In genomic region chr6:38823164-38823563, GRCm38 (mm10) we compare ENCODE assay signal across 26 mouse cellular contexts. TPM values are rescaled to one million over a fixed set of nuclear protein-coding genes. Genes with fewer than 3 reads are reported as not detected.
DNase-seq lines count a peak whose midpoint lies in the region; ATAC-seq and TF ChIP-seq lines count a peak whose summit lies in the region.
"Had no signal": no experiment of that assay in that cellular context is flagged by ENCODE, and none has a peak within 500 bp of the region (broad histone marks: within the 10 kb centered on the region; RNA-seq: fewer than 3 reads in every experiment).

No protein-coding gene starts in this region.

- TF ChIP-seq RAD21 in MEL (IDR thresholded peaks at IDR 0.05; ENCODE audit: low read depth, low read length), result no peak

- TF ChIP-seq CTCF in liver, adult 2 months (IDR thresholded peaks at IDR 0.05; ENCODE audit: low read depth, low read length), result no peak
- TF ChIP-seq CTCF in MEL (IDR thresholded peaks at IDR 0.05 in 2 of 3, conservative IDR thresholded peaks at IDR 0.05 in 1 of 3; ENCODE audit: control insufficient read depth in 1 of 3, insufficient read depth in 1 of 3, low read depth in 2 of 3, low read length in 3 of 3, poor library complexity in 1 of 3, severe bottlenecking in 1 of 3), result no peak
- TF ChIP-seq CTCF in bone marrow, adult 2 months (IDR thresholded peaks at IDR 0.05; ENCODE audit: control insufficient read depth, insufficient read depth, low read length), result no peak
- TF ChIP-seq CTCF in stomach, postnatal 0 days (IDR thresholded peaks at IDR 0.05; ENCODE audit: low read depth), result no peak

- H3K36me3 ChIP-seq in liver, adult 2 months (ENCODE audit: control insufficient read depth, insufficient read depth, low read length), result peaks cover 3% of the 10 kb centered on the region; the same call in 1 of the 2 replicates
- peaks cover 13% of the 10 kb centered on the region; the same call in 1 of the 2 replicates for H3K36me3 ChIP-seq in liver, embryonic 11.5 days (ENCODE audit: control insufficient read depth, insufficient read depth, low read length)
- peaks cover 0 to 69% of the 10 kb centered on the region in 2 experiments; a peak in 2 of 4 replicates for H3K36me3 ChIP-seq in MEL (ENCODE audit: control insufficient read depth in 1 of 2, insufficient read depth in 2 of 2, low read length in 2 of 2)
- peaks cover 5% of the 10 kb centered on the region for H3K36me3 ChIP-seq in stomach, postnatal 0 days (ENCODE audit: control insufficient read depth, insufficient read depth, low read length)

- 81% methylated on average over 4 of the region's 4 CpGs for WGBS in liver, adult 2 months
- 91% methylated on average over 4 of the region's 4 CpGs for WGBS in liver, embryonic 11.5 days
- WGBS in bone marrow, adult 2 months, result 78% methylated on average over 4 of the region's 4 CpGs
- 86% methylated on average over 4 of the region's 4 CpGs for WGBS in stomach, postnatal 0 days

- no peak for ATAC-seq in liver, embryonic 11.5 days (replicated peaks; ENCODE audit: low FRiP score)
- ATAC-seq in stomach, postnatal 0 days (ENCODE audit: low FRiP score, low TSS enrichment), result peak; percentile 75
- ATAC-seq: activated CD4-positive, CD25-positive, alpha-beta regulatory T cell, adult 4 months; CD4-positive, CD25-positive, alpha-beta regulatory T cell, adult 4 months; forebrain, embryonic 14.5 days; forebrain, postnatal 0 days; hindbrain, postnatal 0 days; inflammation-experienced regulatory T-cells, adult 6 months had no signal

- peaks cover 28% of the 10 kb centered on the region for H3K4me1 ChIP-seq in liver, adult 2 months (ENCODE audit: control insufficient read depth, insufficient read depth, low read length)
- H3K4me1 ChIP-seq in liver, embryonic 11.5 days (replicated peaks; ENCODE audit: control insufficient read depth, insufficient read depth, low read length), result peaks cover 40% of the 10 kb centered on the region
- H3K4me1 ChIP-seq in MEL (ENCODE audit: control insufficient read depth in 1 of 2, insufficient read depth in 2 of 2, low read length in 2 of 2), result peaks cover 49 to 50% of the 10 kb centered on the region in 2 experiments
- H3K4me1 ChIP-seq in bone marrow, adult 2 months (ENCODE audit: control insufficient read depth, insufficient read depth, low read length), result peaks cover 4% of the 10 kb centered on the region
- 0 out of 2 replicates have a peak, but pooled peaks cover 2% of the 10 kb centered on the region for H3K4me1 ChIP-seq in stomach, postnatal 0 days (replicated peaks; ENCODE audit: control insufficient read depth, insufficient read depth)
- H3K4me1 ChIP-seq: embryonic facial prominence, embryonic 12.5 days; embryonic facial prominence, embryonic 15.5 days had no signal

- H3K9me3 ChIP-seq in liver, embryonic 11.5 days (ENCODE audit: control insufficient read depth, low read length), result no peaks in the 10 kb centered on the region
- no peaks in the 10 kb centered on the region for H3K9me3 ChIP-seq in MEL (replicated peaks; ENCODE audit: insufficient read depth, low read length)
- H3K9me3 ChIP-seq in stomach, postnatal 0 days (ENCODE audit: control insufficient read depth, low read length), result no peaks in the 10 kb centered on the region
- H3K9me3 ChIP-seq: embryonic facial prominence, embryonic 12.5 days; embryonic facial prominence, embryonic 15.5 days; heart, embryonic 10.5 days; heart, embryonic 13.5 days had no signal

- peaks cover 16% of the 10 kb centered on the region; the same call in 1 of the 2 replicates for H3K79me2 ChIP-seq in liver, adult 2 months (ENCODE audit: control insufficient read depth, insufficient read depth, low read length)
- no peaks in the 10 kb centered on the region for H3K79me2 ChIP-seq in MEL (ENCODE audit: control insufficient read depth, insufficient read depth, low read length, poor library complexity)

- TF ChIP-seq EP300 in MEL (IDR thresholded peaks at IDR 0.05; ENCODE audit: low read depth in 1 of 2, low read length in 2 of 2), result no peak
- TF ChIP-seq EP300 in stomach, postnatal 0 days (optimal IDR thresholded peaks at IDR 0.05), result no peak

- no peaks in the 10 kb centered on the region for H3K27me3 ChIP-seq in liver, adult 2 months (ENCODE audit: control insufficient read depth, insufficient read depth, low read length)
- no peaks in the 10 kb centered on the region for H3K27me3 ChIP-seq in liver, embryonic 11.5 days (replicated peaks; ENCODE audit: control insufficient read depth, insufficient read depth, low read length)
- no peaks in the 10 kb centered on the region for H3K27me3 ChIP-seq in MEL (ENCODE audit: control insufficient read depth in 1 of 2, insufficient read depth in 2 of 2, low read length in 2 of 2)
- H3K27me3 ChIP-seq in stomach, postnatal 0 days (ENCODE audit: control insufficient read depth, insufficient read depth, low read length), result no peaks in the 10 kb centered on the region
- H3K27me3 ChIP-seq: embryonic facial prominence, embryonic 12.5 days; embryonic facial prominence, embryonic 15.5 days; heart, embryonic 13.5 days had no signal

- H3K27ac ChIP-seq in liver, adult 2 months (replicated peaks; ENCODE audit: insufficient read depth, low read depth, low read length), result 0 out of 2 replicates have a peak overlapping the region, but pooled peaks have one; percentile 2
- no peak overlapping the region; the same call in 1 of the 2 replicates for H3K27ac ChIP-seq in liver, embryonic 11.5 days (ENCODE audit: low read depth, low read length)
- H3K27ac ChIP-seq in MEL (ENCODE audit: control insufficient read depth, low read depth, low read length), result peak overlapping the region; percentile 73
- H3K27ac ChIP-seq in bone marrow, adult 2 months (ENCODE audit: control insufficient read depth, insufficient read depth, low read depth, low read length, poor library complexity), result peak overlapping the region; percentile 31; the same call in 1 of the 2 replicates
- no peak overlapping the region for H3K27ac ChIP-seq in stomach, postnatal 0 days (replicated peaks)
- H3K27ac ChIP-seq: embryonic facial prominence, embryonic 12.5 days; embryonic facial prominence, embryonic 15.5 days; heart, embryonic 10.5 days; heart, embryonic 13.5 days; hindbrain, embryonic 14.5 days; hindbrain, postnatal 0 days had no signal

- H3K9ac ChIP-seq in liver, adult 2 months (ENCODE audit: low read depth, low read length), result no peak overlapping the region
- no peak overlapping the region for H3K9ac ChIP-seq in liver, embryonic 11.5 days (ENCODE audit: low read depth, low read length)
- H3K9ac ChIP-seq in MEL (ENCODE audit: control insufficient read depth, low read depth, low read length, poor library complexity, severe bottlenecking), result no peak overlapping the region; the same call in 1 of the 2 replicates
- no peak overlapping the region for H3K9ac ChIP-seq in stomach, postnatal 0 days (ENCODE audit: low read length)
- H3K9ac ChIP-seq: embryonic facial prominence, embryonic 12.5 days; embryonic facial prominence, embryonic 15.5 days; forebrain, postnatal 0 days; heart, embryonic 13.5 days; hindbrain, embryonic 14.5 days had no signal

- DNase-seq in liver, adult 2 months (ENCODE audit: extremely low read depth, low read depth, low spot score), result no peak
- DNase-seq in liver, embryonic 11.5 days (ENCODE audit: low spot score), result no peak
- no peak for DNase-seq in MEL (ENCODE audit: low read depth, low spot score)
- DNase-seq in stomach, postnatal 0 days (ENCODE audit: low spot score), result no peak
- no peak for DNase-seq in spleen, postnatal 14 days (ENCODE audit: low spot score in 2 of 2)
- DNase-seq: adrenal gland, postnatal 25 days; cerebellum, adult 11-12 months; cerebellum, adult 9-11 months; cerebellum, postnatal 25 days; forebrain, postnatal 0 days; gastrocnemius, adult 2 months; gastrocnemius, postnatal 14 days; heart, adult 18-20 months; heart, postnatal 14 days; heart, postnatal 4 days had no signal

- H3K4me3 ChIP-seq in liver, adult 2 months (ENCODE audit: insufficient read depth, low read depth, low read length), result no peak overlapping the region
- no peak overlapping the region for H3K4me3 ChIP-seq in liver, embryonic 11.5 days (ENCODE audit: low read depth, low read length)
- H3K4me3 ChIP-seq in MEL (ENCODE audit: control insufficient read depth in 1 of 2, insufficient read depth in 1 of 2, low read depth in 2 of 2, low read length in 2 of 2), result no peak overlapping the region
- no peak overlapping the region for H3K4me3 ChIP-seq in bone marrow, adult 2 months (replicated peaks; ENCODE audit: control insufficient read depth, low read depth, low read length)
- no peak overlapping the region for H3K4me3 ChIP-seq in stomach, postnatal 0 days (ENCODE audit: low read depth, low read length)
- H3K4me3 ChIP-seq: embryonic facial prominence, embryonic 12.5 days; embryonic facial prominence, embryonic 15.5 days; gastrocnemius, adult 2 months; heart, embryonic 10.5 days; heart, embryonic 13.5 days had no signal

- TF ChIP-seq POLR2A in liver, adult 2 months (IDR thresholded peaks at IDR 0.05; ENCODE audit: extremely low read depth, insufficient read depth, low read length), result no peak
- TF ChIP-seq POLR2A in MEL (IDR thresholded peaks at IDR 0.05; ENCODE audit: control insufficient read depth in 1 of 2, insufficient read depth in 1 of 2, low read depth in 1 of 2, low read length in 2 of 2, poor library complexity in 1 of 2), result no peak
- TF ChIP-seq POLR2A in bone marrow, adult 2 months (IDR thresholded peaks at IDR 0.05; ENCODE audit: borderline replicate concordance, control insufficient read depth, low read depth, low read length), result no peak

- H3K4me2 ChIP-seq in liver, embryonic 11.5 days, result no peak overlapping the region
- no peak overlapping the region for H3K4me2 ChIP-seq in stomach, postnatal 0 days (replicated peaks; ENCODE audit: low read depth)
- H3K4me2 ChIP-seq: embryonic facial prominence, embryonic 12.5 days; embryonic facial prominence, embryonic 15.5 days; heart, embryonic 13.5 days; hindbrain, embryonic 14.5 days had no signal

RNA-seq across cellular contexts. Expression of gene Tbxas1, which starts 52.0 kb away (rescaled TPM):
- total RNA-seq in liver, adult 2 months (2014; rRNA removed), result 3.5 and 4.9 TPM in 2 replicates
- 0.61 and 1.1 TPM in 2 replicates for polyA plus RNA-seq in liver, adult 2 months (2012; rRNA removed)
- polyA plus RNA-seq in liver, embryonic 11.5 days (2014; fragmentation: Nextera tagmentation; extraction: Ambion mirVana), result 11.5 and 12.0 TPM in 2 replicates
- 0.54 and 0.65 TPM in 2 replicates for total RNA-seq in MEL (2012; rRNA removed)
- 1 to 10 TPM in 1 of 2 experiments, not detected in 1; 2.7 TPM for polyA plus RNA-seq in MEL (2012; ENCODE audit: insufficient read depth in 1 of 2, insufficient read length in 2 of 2, low read depth in 1 of 2, low replicate concordance in 2 of 2, missing spikeins in 1 of 2)
- polyA plus RNA-seq in bone marrow, adult 2 months (2011; ENCODE audit: insufficient read depth, insufficient read length, low replicate concordance, missing spikeins), result 25.1 and 59.7 TPM in 2 replicates
- 1.9 and 2.0 TPM in 2 replicates for polyA plus RNA-seq in stomach, postnatal 0 days (2015; fragmentation: Nextera tagmentation; extraction: Ambion mirVana)

RNA-seq across cellular contexts. Expression of gene Hipk2, which starts 52.8 kb away (rescaled TPM):
- total RNA-seq in liver, adult 2 months (2014; rRNA removed), result 8.5 and 10.4 TPM in 2 replicates
- 22.2 and 23.5 TPM in 2 replicates for polyA plus RNA-seq in liver, adult 2 months (2012; rRNA removed)
- polyA plus RNA-seq in liver, embryonic 11.5 days (2014; fragmentation: Nextera tagmentation; extraction: Ambion mirVana), result 21.4 and 27.4 TPM in 2 replicates
- 3.9 and 4.3 TPM in 2 replicates for total RNA-seq in MEL (2012; rRNA removed)
- 10 to 100 TPM; 14.1 to 85.1 TPM for polyA plus RNA-seq in MEL (2012; ENCODE audit: insufficient read depth in 1 of 2, insufficient read length in 2 of 2, low read depth in 1 of 2, low replicate concordance in 2 of 2, missing spikeins in 1 of 2)
- polyA plus RNA-seq in bone marrow, adult 2 months (2011; ENCODE audit: insufficient read depth, insufficient read length, low replicate concordance, missing spikeins), result 23.4 and 39.5 TPM in 2 replicates
- polyA plus RNA-seq in stomach, postnatal 0 days (2015; fragmentation: Nextera tagmentation; extraction: Ambion mirVana), result 13.7 and 13.9 TPM in 2 replicates

Comparison
In these comparisons a context has a peak if more than half of its experiments do, and no peak if none do; other contexts are left out.
1. H3K27ac ChIP-seq: peak in liver, adult 2 months (single experiment), MEL (single experiment) and bone marrow, adult 2 months (single experiment); none in liver, embryonic 11.5 days (single experiment) and stomach, postnatal 0 days (single experiment).